Mouse (Mus musculus) macrophage (primary cell): ENCODE results near the gene Nedd4. TPM values are rescaled to one million over a fixed set of nuclear protein-coding genes. Genes with fewer than 3 reads are reported as not detected.

Source experiments
- H3K27ac ChIP-seq: fragments of 350-480 bp; formaldehyde crosslinking; 2 replicates; pipeline ENCODE4 v1.9.0; 2021
- H3K36me3 ChIP-seq: fragments of 350-480 bp; formaldehyde crosslinking; 2 replicates; pipeline ENCODE4 v1.9.0; 2021; ENCODE audit errors: inconsistent target
- H3K4me3 ChIP-seq: fragments of 350-480 bp; formaldehyde crosslinking; 2 replicates; pipeline ENCODE4 v1.9.0; 2021; ENCODE audit errors: inconsistent target
- H3K79me2 ChIP-seq: fragments of 350-480 bp; formaldehyde crosslinking; 2 replicates; pipeline ENCODE4 v1.9.0; 2021; ENCODE audit errors: inconsistent target
- WGBS: methylation state at CpG from one replicate; pipeline ENCODE4 v1.1.7; 2026; ENCODE audit warnings: inconsistent platforms; ENCODE audit not compliant: missing documents; 5-methylcytosine and 5-hydroxymethylcytosine counted together
- polyA plus RNA-seq: library from polyadenylated mRNA; stranded (reverse); fragments of 250-400 nt; gene quantifications from 3 replicates; pipeline ENCODE4 v1.2.4, GENCODE M21; 2018; ENCODE audit warnings: inconsistent platforms

Gene Nedd4
- polyA plus RNA-seq, 1 experiment from 2014 or later, result 0.77 TPM

GRCm38 (mm10) chr9:72708690-72709089 lies 46.5 kb downstream of the Nedd4 start:
- WGBS, result 98% methylated on average over 5 of the region's 5 CpGs
- Histone ChIP-seq H3K36me3 (no peaks in the 10 kb centered on the region), H3K4me3 (no peak overlapping the region), H3K27ac (no peak overlapping the region), H3K79me2 (no peaks in the 10 kb centered on the region)

- WGBS, result 80% methylated on average over 5 of the region's 5 CpGs
Observed at GRCm38 (mm10) chr9:72710060-72710459, 47.9 kb downstream of the Nedd4 start.

GRCm38 (mm10) chr9:72714945-72715344 lies 52.8 kb downstream of the Nedd4 start:
- 97% methylated on average over 3 of the region's 4 CpGs for WGBS
- Histone ChIP-seq H3K79me2 (no peaks in the 10 kb centered on the region), H3K4me3 (no peak overlapping the region), H3K36me3 (no peaks in the 10 kb centered on the region), H3K27ac (no peak overlapping the region)

More at GRCm38 (mm10) chr9:72710060-72710459, 47.9 kb downstream of the Nedd4 start:
- Histone ChIP-seq H3K27ac (no peak overlapping the region), H3K4me3 (no peak overlapping the region), H3K36me3 (no peaks in the 10 kb centered on the region), H3K79me2 (no peaks in the 10 kb centered on the region)

GRCm38 (mm10) chr9:72716200-72716599 lies 54.1 kb downstream of the Nedd4 start:
- H3K36me3 ChIP-seq, result no peaks in the 10 kb centered on the region
- no peaks in the 10 kb centered on the region for H3K79me2 ChIP-seq
- no peak overlapping the region for H3K4me3 ChIP-seq
- 98% methylated on average over 7 of the region's 7 CpGs for WGBS
- H3K27ac ChIP-seq, result no peak overlapping the region

DNA sequence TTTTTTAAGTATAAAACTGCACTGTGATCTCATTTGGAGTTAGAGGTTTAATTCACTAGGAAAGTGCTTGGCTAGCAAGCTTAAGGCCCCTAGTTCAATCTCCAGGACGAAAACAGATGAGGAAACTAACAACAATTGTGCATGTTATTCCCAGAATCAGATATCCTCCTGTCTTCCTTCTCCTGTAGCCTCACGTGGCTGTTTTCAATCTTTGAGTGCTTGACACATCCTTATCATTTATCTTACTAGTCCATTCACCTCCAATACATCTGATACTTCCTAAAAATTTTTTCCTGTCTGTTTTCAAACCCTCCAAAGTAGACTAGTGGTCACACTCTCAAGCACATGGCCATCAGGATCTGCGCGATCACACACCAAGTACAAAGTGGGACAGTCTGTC lies 57.0 kb downstream of the Nedd4 start:
- H3K79me2 ChIP-seq, result no peaks in the 10 kb centered on the region
- H3K36me3 ChIP-seq, result no peaks in the 10 kb centered on the region
- WGBS, result 91% methylated on average over 4 of the region's 4 CpGs
- H3K4me3 ChIP-seq, result no peak overlapping the region
- no peak overlapping the region for H3K27ac ChIP-seq

DNA sequence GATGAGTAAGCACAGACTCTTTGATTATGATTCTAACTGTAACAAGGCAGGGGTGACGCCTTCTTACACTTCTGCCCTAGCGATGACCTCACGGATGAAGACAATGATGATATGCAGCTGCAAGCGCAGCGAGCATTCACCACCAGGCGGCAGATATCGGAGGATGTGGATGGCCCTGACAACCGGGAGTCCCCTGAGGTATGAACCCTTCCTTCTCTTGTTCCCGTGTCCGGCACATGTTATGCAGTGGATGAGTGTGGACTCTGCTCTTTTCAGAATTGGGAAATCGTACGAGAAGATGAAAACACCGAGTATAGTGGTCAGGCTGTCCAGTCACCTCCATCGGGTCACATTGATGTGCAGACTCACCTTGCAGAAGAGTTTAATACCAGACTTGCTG lies 59.1 kb downstream of the Nedd4 start:
- Histone ChIP-seq H3K27ac (no peak overlapping the region), H3K79me2 (no peaks in the 10 kb centered on the region), H3K4me3 (no peak overlapping the region), H3K36me3 (no peaks in the 10 kb centered on the region)
- 96% methylated on average over 12 of the region's 14 CpGs for WGBS

DNA sequence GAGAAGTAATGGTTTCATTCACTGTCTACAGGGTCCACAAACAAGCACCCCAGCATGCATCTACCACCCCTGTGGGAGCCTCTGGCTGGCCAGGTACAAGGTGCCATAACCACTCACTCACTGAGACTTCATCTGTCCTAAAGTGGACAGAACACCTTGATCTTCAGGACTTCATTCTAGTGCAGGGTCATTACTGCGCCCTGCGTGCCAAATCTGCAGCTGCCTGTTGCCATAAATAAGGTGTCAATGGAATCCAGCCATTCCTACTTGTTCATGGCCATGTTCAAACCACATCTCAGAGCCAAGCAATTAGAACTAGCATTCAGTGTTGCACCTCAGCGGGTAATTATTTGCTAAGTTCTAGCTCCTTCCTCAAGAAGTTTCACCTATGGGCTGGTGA lies 60.5 kb downstream of the Nedd4 start:
- Histone ChIP-seq H3K27ac (no peak overlapping the region), H3K36me3 (no peaks in the 10 kb centered on the region)
- 97% methylated on average over 3 of the region's 3 CpGs for WGBS

GRCm38 (mm10) chr9:72724491-72725221 lies 62.5 kb downstream of the Nedd4 start:
- H3K36me3 ChIP-seq, result no peaks in the 10 kb centered on the region

More for the DNA sequence above, 60.5 kb downstream of the Nedd4 start:
- no peaks in the 10 kb centered on the region for H3K79me2 ChIP-seq
- H3K4me3 ChIP-seq, result no peak overlapping the region

DNA sequence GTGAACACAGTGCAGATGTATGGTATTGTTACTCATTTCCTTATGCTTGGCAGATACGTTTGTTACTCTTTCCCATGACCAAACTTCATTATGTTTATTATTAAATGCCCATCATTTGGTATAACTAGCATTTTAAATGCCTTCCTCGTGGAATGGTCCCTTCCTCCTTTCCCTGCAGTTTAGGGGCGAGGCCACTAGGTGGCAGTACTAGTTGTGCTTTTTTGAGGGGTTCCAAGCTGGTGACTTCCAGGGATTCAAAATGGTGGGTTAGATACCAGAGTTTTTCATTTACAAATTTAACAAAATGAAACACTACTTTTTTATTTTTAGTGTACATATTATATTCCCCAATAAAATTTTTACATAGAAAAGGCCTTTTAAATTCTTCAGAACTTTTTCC lies 71.8 kb downstream of the Nedd4 start:
- 30% methylated on average over 3 of the region's 3 CpGs for WGBS
- Histone ChIP-seq H3K36me3 (no peaks in the 10 kb centered on the region), H3K4me3 (no peak overlapping the region)

More at GRCm38 (mm10) chr9:72724491-72725221, 62.5 kb downstream of the Nedd4 start:
- Histone ChIP-seq H3K4me3 (no peak overlapping the region), H3K79me2 (no peaks in the 10 kb centered on the region), H3K27ac (no peak overlapping the region)
- WGBS, result 85% methylated on average over 8 of the region's 8 CpGs

DNA sequence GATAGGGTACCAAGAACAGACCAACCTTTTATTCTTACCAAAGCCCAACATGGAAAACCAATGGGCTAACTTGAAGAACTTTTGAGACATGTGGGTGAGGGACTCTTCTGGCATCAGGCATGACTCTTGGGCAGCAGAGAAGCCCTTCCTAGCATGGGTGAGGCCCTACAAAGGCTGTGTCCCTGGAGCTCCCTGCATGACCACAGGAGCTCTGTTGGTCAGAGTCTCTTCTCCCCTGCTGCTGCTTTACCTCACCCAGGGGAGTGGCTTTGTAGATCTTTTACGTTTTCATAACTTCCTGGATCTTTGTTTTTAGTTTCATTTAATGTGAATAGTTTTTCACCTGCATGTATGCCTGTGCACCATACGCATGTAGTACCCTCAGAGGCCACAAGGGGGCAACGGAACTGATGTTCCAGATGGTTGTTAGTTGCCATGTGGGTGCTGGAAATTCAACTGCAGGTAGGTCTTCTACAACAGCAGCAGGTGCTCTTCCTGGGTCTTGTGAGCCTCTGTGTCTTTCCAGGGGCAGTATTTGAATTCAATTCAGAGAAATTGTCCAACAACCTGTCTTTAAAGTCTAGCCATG lies 73.8 kb downstream of the Nedd4 start:
- Histone ChIP-seq H3K36me3 (no peaks in the 10 kb centered on the region), H3K4me3 (no peak overlapping the region), H3K79me2 (no peaks in the 10 kb centered on the region), H3K27ac (no peak overlapping the region)
- whole genome bisulfite sequencing, result 57% methylated on average over 3 of the region's 3 CpGs

More for the DNA sequence above, 71.8 kb downstream of the Nedd4 start:
- H3K27ac ChIP-seq, result no peak overlapping the region
- no peaks in the 10 kb centered on the region for H3K79me2 ChIP-seq

DNA sequence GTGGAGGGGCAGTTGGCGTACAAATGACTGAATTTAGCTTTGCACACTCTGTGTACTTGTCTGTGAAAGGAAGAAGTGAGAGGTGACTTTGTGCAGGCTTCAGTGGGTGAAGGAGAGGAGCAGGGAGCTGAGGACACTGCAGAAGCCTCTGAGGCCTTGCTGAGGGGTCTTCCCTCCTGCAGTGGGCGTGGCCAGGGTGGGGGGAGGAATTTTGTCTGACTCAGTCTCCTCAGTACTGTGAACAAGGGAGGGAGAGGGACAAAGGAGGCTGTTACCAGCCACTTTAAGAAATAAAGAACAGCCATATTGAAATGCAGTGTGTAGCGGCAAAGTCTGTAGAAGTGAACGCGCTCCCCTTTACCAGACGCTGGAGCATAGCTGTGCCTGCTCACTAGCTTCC lies 79.1 kb downstream of the Nedd4 start:
- H3K4me3 ChIP-seq, result no peak overlapping the region
- no peaks in the 10 kb centered on the region for H3K79me2 ChIP-seq
- H3K27ac ChIP-seq, result no peak overlapping the region
- WGBS, result 89% methylated on average over 6 of the region's 6 CpGs
- H3K36me3 ChIP-seq, result no peaks in the 10 kb centered on the region

DNA sequence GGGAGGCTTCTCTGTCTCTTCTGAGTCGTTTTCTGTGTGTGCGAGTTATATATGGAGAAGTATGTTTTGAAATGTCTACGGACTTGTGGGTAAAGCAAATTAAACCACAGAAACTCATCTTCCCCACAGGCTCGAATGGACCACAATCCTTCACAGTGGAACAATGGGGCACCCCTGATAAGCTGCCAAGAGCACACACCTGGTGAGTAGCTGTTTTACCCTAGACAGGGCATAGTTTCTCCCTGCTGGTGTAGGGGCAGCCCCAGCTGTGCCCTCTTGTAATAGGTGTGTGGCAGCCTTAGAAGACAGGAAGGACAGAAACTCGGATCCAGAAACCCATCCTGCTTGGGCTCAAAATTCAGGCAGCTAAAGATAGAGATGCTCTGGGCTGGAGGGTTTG lies 84.1 kb downstream of the Nedd4 start:
- no peaks in the 10 kb centered on the region for H3K79me2 ChIP-seq
- no peak overlapping the region for H3K4me3 ChIP-seq
- H3K36me3 ChIP-seq, result no peaks in the 10 kb centered on the region
- WGBS, result 35% methylated on average over 5 of the region's 5 CpGs
- H3K27ac ChIP-seq, result no peak overlapping the region

- H3K36me3 ChIP-seq, result no peaks in the 10 kb centered on the region
- H3K4me3 ChIP-seq, result no peak overlapping the region
- no peaks in the 10 kb centered on the region for H3K79me2 ChIP-seq
- H3K27ac ChIP-seq, result no peak overlapping the region
- 88% methylated on average over 2 of the region's 2 CpGs for WGBS
Observed at GRCm38 (mm10) chr9:72750272-72750671, 88.1 kb downstream of the Nedd4 start.

- Histone ChIP-seq H3K36me3 (no peaks in the 10 kb centered on the region), H3K79me2 (no peaks in the 10 kb centered on the region)
- WGBS, result 69% methylated on average over 9 of the region's 9 CpGs
Observed at GRCm38 (mm10) chr9:72752656-72753055, 90.5 kb downstream of the Nedd4 start.

GRCm38 (mm10) chr9:72753741-72754140 lies 91.6 kb downstream of the Nedd4 start:
- Histone ChIP-seq H3K79me2 (no peaks in the 10 kb centered on the region), H3K4me3 (no peak overlapping the region), H3K36me3 (no peaks in the 10 kb centered on the region), H3K27ac (no peak overlapping the region)
- 73% methylated on average over 7 of the region's 7 CpGs for WGBS

More at GRCm38 (mm10) chr9:72752656-72753055, 90.5 kb downstream of the Nedd4 start:
- no peak overlapping the region for H3K27ac ChIP-seq
- H3K4me3 ChIP-seq, result no peak overlapping the region
